Mouse (Mus musculus) spleen, adult 2 months (tissue): ENCODE data around the gene Klf7.

Experiments used
- CTCF ChIP-seq: fragments of 200-500 bp; IDR thresholded peaks from 2 replicates; pipeline ENCODE4 v1.5.1; 2011; ENCODE audit warnings: mild to moderate bottlenecking, inconsistent platforms; ENCODE audit not compliant: insufficient read depth, insufficient read length, insufficient replicate concordance; ENCODE audit errors: extremely low read depth
- POLR2A ChIP-seq: fragments of 200-500 bp; IDR thresholded peaks from 2 replicates; pipeline ENCODE4 v1.6.1; 2011; ENCODE audit warnings: low read depth, low read length, inconsistent platforms

DNA sequence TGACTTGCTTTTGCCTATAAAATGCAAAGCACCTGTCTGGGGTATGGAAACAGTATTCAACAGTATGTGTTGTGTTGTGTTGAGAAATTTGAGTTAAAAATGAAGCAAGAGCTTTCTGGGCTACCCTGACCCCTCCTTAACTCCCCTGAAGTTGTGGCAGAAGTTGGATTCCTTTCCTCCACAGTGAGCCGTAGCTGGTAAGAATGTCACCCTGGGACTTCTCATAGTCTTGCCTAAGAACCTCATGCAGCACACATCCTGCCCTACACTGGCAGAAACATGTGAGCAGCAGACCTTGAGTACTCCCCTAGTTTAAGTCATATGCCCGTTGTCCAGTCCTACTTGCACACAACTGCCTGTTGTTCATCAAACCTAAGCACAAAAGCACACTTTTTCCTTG lies 4.7 kb upstream of the Klf7 start:
- no peak for TF ChIP-seq CTCF
- TF ChIP-seq POLR2A: no peak
